Comparison of ENCODE assay signal across 8 mouse cellular contexts in genomic region chr5:106803094-106803493, GRCm38 (mm10).
DNase-seq lines count a peak whose midpoint lies in the region; ATAC-seq and TF ChIP-seq lines count a peak whose summit lies in the region.

No protein-coding gene starts in this region.

- DNase-seq in ES-CJ7 (ENCODE audit: low read depth, low spot score): peak; percentile 52
- peak; percentile 39 to 55 for DNase-seq in adrenal gland, postnatal 4 days (ENCODE audit: low spot score in 2 of 2)
- peak; percentile 72 to 86 for DNase-seq in heart, postnatal 14 days
- peak; percentile 40 to 60 for DNase-seq in layer of hippocampus, adult 2 months (ENCODE audit: low spot score in 2 of 2)
- DNase-seq in lung, postnatal 10 days: peak; percentile 85
- peak; percentile 66 for DNase-seq in ovary, postnatal 14 days (ENCODE audit: low spot score)
- peak; percentile 78 for DNase-seq in thymus, postnatal 25 days

- H3K27ac ChIP-seq in layer of hippocampus, adult 2 months: no peak overlapping the region

- peak; percentile 74; the same call in 1 of the 2 replicates for ATAC-seq in erythroid progenitor cell, adult 5-6 weeks (replicated peaks; ENCODE audit: low FRiP score, poor library complexity, severe bottlenecking)

- intact Hi-C loops in heart, postnatal 14 days (cut with DNase I): loop anchor here (5.0 kb wide), 3 partner anchors 106 to 341 kb away; partner anchors contain the start of gene Zfp644

- no peak overlapping the region for H3K4me3 ChIP-seq in layer of hippocampus, adult 2 months

- TF ChIP-seq CTCF in layer of hippocampus, adult 2 months (conservative IDR thresholded peaks at IDR 0.05): peak; percentile 83
